Mouse (Mus musculus) adrenal gland (tissue): ENCODE data around the gene Gtsf1.

ENCODE experiments used
- intact Hi-C: fragments of 180-260 bp; cut with DNase I; formaldehyde crosslinking; loops from one replicate; pipeline ENCODE4 v1.15.1; 2025

Gene Gtsf1

DNA sequence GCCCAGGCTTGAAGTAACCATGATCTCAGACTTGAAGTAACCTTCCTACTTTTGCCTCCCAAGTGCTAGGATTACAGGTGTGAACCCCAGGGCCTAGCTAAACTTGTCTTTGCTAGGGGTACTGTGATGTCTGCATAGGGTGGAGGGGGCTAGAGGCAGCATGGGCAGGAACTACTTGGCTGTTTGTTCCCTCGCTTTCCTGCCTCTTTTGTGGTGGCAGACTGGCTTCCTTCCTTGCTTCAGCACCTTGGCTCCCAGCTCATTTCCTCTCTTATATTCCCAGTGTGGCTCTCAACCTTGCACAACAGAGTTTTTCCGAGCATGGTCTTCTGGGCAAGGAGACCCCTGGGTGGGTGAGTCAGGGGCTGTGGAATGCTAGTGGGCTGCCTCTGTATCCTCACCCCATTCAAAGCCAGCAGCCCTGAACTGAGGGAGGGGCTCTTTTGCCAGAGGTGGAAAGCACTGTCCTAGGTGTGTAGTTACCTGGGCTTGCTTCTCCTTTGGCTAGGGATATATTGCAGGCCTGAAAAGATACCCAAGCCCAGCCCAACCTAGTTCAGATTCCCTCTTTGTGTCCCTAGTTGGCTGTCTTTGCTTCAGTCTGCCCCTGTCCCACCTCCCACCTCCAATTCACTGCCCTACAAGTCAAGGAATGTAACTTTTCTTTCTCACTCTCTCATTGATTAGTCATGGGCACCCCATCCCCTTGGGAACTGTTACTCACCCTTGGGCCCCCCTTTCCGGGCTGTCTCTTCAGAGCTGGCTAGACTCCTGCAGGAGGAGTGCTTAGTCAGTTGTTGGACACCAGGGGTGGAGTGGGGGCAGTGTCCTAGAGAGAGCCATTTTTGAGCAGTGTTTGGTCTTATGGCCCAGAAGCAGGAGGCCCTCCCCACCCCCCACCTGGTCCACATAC is 52.3 kb downstream of the Gtsf1 start:
- intact Hi-C loops = no loop called here

DNA sequence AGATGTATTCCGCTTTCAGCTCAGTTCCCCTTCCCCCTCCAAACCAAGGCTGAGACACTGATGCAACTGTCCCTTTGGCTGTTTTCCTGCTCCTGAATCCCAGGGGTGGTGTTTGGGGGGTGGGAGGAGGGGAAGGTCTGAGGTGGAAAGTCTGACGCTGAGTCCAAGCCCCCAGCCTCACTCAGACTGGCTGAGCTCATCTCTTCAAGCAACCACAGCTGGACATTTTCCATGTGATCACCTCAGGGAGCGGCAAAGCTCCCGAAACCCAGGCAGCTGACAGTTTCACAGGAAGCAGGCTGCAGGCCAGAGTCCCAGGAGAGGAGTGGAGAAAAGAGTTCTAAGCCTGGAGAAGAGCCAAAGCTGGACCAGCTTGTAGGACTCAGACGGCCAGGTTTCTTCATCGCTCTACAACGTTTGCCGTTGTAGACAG is 53.4 kb downstream of the Gtsf1 start:
- intact Hi-C loops = no loop called here

DNA sequence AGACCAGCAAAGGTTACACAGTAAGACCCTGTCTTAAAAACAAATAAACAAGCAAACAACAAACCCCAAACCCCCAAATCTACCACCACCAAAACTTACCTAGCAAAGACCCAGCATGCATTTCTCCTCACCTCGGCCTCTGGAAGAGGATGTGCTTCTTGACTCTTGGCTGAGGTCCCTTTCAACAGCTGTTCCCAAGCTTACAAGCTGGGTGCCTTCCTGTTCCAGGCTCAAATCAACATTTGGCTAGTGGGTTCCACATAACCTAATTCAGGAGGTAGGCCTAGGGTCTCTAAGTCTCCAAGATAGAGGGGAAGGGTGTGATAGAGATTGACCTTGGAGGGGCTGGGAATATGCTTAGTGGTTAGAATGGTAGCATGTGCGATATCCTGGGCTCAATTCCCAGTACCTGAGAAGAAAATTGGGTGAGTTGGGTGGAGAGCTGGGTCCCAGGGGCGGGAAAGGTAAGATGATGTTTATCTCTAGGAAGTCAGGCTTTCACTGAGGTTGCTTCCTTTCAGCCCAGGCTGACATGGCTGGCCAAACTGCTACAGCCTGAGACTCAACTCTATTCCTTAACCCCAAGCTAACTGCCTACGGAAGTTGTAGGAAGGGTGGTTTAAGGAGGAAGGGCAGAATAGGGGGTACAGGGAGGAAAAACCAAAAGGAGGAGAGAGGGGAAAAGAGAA is 55.0 kb downstream of the Gtsf1 start:
- intact Hi-C loops = no loop called here

DNA sequence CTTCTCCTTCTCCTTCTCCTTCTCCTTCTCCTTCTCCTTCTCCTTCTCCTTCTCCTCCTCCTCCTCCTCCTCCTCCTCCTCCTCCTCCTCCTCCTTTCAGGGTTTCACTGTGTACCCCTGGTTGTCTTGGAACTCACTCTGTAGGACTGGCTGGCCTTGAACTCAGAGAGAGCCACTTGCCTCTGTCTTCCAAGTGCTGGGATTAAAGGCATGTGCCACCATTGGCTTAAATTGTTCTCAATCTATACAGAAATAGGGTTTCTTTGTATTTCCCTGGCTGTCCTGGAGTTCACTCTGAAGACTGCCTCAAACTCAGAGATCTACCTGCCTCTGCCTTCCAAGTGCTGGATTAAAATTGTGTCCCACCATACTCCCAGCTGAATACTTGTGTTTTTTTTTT is 57.8 kb downstream of the Gtsf1 start:
- intact Hi-C loops = no loop called here

DNA sequence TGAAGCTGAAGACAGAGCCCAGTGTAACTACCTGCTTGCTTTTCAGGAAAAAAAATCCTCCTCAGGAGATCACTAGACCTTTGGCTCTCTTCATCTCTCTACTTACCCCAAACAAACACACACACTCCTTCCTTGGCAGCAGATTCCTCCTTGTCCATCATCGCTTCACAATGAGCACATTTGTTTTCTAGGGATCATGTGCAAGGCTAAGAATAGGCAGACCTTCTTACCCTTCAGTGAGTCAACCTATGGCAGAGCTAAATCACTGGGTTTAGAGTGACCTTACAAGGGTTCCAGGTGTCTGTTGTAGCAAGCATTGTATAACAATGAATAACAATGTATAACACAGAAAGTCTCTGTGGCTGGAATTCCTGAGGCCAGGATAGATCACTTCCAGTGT is 58.5 kb downstream of the Gtsf1 start:
- intact Hi-C loops = no loop called here

DNA sequence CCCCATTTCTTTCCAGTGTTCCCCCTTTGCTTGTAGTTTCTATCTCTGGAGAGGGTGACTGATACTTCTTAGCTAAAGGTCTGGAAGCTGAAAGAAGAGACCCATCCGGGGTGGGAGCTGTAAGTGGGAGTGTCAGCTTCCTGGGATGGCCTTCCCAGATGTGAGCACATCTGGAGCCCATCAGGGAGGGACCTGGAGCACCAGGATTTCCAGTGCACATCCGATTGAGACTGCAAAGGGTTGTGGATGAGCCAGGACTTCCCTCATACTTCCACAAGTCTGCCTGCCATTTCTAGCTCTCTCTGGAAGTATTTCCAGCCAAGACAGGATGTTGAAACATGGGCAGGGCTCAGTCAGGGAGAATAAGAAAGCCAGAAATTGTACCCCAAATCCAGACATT is 59.1 kb downstream of the Gtsf1 start:
- intact Hi-C loops = no loop called here

DNA sequence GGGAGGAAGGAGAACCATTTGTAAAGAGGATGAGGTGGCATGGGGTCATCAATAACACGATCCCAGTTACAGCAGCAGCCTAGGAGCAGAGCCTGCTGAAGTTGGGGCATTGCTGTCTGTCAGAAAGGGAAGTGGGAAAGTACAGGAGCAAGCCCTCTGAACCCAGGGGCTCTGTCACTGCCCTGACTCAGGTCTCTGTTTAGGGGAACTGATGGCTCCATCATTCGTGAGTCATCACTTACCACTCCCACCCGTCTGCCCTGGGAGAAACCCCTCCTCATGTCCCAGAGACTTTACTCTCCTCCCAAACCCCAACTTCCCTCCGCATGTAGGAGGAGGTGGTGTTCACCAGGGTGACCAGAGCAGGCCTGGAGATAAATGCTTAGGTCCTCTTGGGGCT is 59.8 kb downstream of the Gtsf1 start:
- intact Hi-C loops = no loop called here

DNA sequence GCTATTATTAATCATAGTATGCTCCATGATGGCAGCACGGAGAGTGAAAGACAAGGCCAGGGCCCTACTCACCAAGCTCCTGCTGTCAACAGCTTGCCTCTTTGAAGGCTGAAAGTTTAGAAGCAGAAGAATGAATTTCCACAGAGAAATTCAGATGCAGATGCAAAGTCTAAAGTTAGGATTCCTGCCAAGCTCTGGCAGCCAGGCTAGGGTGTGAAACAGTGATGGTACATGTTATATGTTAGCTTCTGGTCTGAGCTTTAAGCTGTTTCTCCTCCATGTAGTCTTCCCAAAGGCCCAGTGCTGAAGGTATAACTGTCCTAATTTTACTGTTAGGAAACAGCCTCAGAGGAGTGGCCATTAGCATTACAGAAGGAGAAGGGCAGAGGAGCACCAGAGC is 61.1 kb downstream of the Gtsf1 start:
- intact Hi-C loops = no loop called here

DNA sequence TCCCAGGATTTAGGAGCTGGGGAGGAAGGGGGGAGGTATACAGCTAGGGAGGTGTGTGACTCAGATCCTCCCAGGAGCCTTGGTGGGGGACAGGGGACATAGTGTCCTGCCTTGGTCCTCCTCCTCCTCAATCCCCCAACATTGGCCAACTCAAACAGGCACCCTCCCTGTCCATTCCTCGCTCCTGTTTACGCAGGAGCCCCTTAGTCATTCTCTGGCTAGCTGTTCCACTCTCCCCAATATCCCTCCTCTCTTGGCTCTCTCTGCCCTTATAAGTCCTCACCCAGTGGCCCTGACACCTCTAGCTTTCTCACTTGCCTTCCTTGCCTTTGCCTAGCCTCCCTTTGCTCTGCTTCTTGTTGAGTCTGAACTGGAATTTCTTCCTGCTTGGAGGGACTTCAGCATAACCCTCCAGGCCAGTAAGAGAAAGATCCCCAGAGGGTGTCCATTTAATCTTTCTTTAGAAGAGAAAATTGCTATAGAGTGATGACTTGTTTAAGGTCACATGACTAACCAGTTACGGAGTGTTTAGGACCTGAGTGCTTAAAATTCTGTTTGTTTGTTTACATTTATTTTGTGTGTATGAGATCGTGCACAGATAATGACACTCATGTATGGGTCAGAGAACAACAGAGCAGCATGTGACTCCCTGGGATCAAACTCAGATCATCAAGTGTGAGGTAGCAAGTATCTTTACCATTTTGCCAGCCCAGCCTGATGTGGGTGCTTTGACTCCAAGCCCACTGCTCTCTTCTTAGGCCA is 61.9 kb downstream of the Gtsf1 start:
- intact Hi-C loops = no loop called here

DNA sequence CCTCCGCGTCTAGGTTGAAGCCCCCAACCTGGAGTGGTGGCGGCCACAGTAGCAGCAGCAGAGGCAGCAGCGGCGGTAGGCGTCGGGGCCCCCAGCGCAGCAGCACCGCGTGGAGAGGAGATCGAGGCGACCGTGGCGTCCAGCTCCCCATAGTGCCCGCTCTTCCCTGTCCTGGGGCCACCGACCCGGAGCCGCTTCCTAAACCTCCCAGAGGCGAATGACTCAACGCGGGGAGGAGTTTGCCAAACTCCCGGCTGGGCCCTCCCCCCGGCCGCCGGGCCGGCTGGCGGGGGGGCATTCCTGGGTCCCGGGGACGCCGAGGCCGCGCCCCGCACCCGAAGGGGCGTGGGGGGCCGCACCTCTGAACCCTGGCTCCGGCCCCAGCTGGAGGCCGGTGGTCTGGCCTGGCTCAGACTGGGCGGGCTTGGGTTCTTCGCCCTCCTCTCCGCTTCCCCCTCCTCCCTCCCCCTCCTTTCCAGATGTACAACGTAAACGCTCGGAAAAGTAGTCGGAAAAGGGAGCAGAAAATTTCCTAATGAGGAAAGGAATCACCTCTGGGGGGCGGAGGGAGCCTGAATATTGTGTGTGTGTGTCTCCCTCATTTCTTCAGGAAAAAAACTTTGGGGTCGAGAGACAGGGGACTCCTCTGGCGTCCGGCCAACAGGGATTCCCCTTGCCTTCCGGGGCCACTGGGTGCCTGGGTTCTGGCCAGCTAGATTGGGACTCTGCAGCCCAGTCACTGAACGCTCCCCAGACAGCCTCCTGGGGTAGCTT is 63.7 kb downstream of the Gtsf1 start, which contains the start of gene Itga5:
Itga5 (minus strand) TSS at position 388 of the 774 bp plus-strand sequence.
- intact Hi-C loops = no loop called here

DNA sequence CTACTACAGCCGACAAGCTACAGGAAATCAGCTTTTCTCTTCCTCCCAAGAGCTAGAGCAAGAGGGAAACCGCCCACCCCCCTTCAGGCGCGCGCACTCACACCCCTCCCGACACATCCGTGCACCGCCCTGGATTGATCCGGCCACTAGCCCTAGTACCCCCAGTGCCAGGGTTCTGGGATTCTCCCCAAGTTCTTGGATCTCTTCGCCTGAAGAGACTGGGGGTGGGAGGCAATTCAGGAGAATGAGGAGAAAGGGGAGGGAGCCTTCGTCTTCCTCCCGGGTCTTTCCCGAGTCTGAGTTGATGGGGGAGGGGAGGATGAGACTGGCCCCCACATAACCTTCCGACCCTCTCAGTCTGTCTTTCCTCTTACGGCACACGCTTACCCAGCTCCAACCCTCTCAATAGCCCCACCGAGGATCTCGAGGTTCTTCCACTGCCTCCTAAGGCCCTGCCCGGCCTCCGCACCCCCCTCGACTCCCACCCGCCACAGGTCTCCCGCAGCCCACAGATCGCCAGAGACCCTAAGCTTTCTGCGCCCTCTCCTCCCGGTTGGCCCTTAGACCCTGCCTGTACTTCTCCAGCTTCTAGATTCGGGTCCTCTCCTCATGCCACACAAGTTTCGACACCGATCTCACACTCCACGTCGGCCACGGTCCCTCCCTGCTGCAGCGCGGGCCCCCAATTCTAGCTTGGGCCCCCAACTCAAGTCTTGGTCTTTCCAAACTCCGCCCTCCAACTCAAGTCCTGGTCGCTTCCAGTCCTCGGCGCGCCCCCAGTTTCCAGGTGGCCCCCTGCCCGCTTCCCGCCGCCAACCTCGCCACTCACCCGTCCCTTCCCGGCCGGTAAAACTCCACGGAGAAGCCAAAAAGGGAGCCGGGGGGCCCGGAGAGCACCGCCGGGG is 64.5 kb downstream of the Gtsf1 start:
- intact Hi-C loops = no loop called here

DNA sequence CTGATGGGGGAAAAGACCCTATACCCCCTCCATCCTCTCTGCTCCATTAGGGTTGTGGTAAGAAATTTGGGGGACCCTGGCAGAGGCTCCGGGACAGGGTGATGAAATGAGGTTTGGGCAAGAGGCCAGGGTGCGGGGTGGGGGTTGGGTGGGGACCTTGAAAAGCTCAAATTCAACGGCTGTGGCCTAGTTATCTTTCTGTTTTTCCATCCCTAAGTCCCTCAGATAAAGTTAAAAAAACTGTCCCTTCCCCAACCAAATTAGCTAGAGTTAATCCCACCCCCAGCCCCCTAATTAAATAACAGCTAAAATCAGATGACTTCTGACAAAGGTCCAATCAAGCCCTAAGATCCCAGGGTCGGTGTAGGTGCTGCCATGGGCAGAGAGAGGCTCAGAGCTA is 65.5 kb downstream of the Gtsf1 start:
- intact Hi-C loops = no loop called here

DNA sequence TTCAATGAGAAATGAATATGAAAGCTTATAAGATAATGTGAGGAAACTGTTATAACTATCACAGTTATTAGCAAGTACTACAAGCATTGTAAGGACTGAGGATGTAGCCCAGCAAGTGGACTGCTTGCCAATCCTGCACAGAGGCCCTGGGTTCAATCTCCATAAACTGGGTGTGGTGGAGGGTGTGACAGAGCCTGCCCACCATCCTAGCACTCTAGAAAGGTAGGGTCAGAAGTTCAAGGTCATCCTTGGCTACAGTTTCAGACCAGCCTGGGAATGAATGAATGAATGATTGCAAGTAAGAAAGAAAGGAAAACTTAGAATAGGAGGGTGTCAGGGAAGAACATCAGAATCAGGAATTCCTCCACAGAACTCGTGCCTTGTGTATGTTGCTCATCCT is 66.5 kb downstream of the Gtsf1 start:
- intact Hi-C loops = no loop called here

DNA sequence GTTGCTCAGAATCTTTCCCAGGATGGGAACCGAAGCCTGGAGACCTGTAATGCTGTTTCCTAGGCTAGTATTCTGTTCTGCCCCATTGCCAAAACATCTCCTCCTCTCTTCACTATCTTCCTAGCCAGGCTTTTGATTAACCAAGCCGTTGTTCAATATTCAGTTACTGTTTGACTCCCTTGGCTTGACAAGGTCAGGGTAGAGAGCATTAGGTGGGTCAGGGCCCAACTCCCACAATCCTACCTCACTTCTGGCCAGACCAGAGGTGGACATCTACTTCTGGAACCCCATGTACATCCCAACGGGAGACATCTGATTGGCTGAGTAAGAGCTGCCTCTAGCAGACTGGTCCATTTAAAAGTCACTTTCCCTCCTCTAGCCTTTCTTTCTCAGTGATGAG is 67.3 kb downstream of the Gtsf1 start:
- intact Hi-C loops = no loop called here

DNA sequence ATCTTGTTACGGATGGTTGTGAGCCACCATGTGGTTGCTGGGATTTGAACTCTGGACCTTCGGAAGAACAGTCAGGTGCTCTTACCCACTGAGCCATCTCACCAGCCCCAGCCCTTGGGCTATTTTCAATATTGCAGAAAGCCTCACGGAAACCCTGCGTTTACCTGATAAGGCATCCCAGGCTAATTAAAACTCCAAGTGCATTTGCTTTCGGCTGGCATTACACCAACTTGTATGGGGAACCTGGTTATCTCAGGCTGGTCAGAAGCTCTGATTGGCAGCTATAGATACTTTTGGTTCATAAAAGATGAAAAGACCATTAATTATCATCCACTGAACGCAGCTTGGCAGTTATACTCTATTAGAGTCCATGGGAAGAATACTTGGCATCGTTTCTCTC is 67.9 kb downstream of the Gtsf1 start:
- intact Hi-C loops = no loop called here

DNA sequence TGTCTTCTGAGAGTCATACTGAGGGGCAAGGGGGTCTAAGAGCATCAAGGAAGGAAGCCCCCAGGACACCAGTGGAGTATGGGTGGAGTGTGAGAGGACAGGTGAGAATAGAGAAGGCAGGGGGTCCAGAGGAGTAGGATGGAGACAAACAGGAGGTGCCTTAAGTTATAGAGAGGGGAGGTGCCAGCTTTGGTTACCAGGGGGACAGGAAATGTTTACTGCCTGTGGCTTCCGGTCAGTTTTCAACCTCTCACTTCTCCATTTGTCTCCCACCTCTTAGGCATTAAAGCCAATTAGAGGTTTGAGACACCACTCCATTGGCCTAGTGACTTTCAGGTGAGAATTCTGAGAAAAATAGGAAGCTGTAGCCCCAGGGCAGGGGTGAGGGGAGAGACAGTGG is 69.0 kb downstream of the Gtsf1 start:
- intact Hi-C loops = no loop called here

DNA sequence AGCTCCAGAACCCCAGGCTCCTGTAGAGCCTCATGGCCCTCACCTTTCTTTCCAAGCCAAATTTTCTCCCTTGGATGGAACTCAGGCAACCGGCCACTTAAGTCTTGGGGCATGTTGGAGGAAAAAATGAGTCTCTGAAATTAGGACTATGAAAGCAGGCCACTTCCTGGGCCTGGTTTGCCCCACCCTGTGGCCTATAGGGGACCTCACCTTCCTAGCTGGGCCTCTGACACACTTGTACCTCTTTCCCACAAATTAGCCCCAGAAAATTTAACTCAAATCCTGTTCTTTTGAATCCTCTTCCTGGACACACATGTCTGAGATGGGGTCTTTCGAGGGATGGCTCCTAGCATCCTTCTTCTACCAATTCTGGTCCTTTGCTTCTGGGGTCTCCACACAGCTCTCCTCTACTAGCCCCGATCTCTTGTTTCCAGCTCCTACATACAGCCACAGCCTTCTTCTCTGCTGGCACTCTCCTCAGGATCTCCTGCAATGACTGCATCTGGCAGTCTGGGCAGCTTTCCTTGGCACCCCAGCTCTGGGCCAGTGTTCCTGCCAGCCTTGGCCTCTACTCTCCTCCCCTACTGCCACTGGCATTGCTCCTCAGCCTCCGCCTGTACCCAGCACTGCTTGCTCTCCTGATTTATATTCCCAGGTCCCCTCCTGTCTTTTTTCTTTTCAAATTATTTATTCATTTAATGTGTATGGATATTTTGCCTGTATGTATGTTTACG is 70.2 kb downstream of the Gtsf1 start:
- intact Hi-C loops = no loop called here

DNA sequence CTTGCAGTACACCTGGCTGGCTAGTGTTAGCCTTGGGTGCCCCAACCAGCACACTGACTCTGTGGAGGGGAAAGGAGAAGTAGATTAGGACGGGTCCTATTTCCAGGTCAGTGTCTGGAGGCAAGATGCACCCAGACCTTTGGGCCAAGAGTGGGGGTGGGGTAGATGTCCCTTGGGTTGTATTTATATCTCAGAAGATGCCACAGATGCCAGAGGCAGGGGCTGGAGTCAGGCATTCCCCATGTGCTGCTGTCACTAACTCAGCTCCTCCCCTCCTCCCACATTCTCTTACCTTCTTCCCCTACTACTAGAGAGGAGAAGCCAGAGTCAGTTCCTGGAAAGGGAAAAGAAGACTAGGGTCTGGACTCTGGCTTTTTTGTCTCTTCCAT is 71.2 kb downstream of the Gtsf1 start:
- intact Hi-C loops = no loop called here
